Mouse (Mus musculus) left cerebral cortex, postnatal 4 days (tissue): ENCODE measurements around the gene Ilk. TPM values are rescaled to one million over a fixed set of nuclear protein-coding genes. Genes with fewer than 3 reads are reported as not detected.
"Not testable (repeated sequence)": the region's sequence is repeated elsewhere in the genome, so short reads cannot be mapped to it uniquely, and the experiment has no call there.

ENCODE experiments used
- DNase-seq: peaks from one replicate; pipeline ENCODE4 v3.0.0-alpha.2; 2022
- intact Hi-C: fragments of 180-260 bp; cut with DNase I; formaldehyde crosslinking; loops from one replicate; pipeline ENCODE4 v1.15.1; 2025
- total RNA-seq, 2 experiments: library from RNA; stranded (reverse); gene quantifications; 2 replicates each; pipeline ENCODE4 v1.2.3; 2021

The Ilk gene
- total RNA-seq: 100 to 1,000 TPM; 113 to 114 TPM

DNA sequence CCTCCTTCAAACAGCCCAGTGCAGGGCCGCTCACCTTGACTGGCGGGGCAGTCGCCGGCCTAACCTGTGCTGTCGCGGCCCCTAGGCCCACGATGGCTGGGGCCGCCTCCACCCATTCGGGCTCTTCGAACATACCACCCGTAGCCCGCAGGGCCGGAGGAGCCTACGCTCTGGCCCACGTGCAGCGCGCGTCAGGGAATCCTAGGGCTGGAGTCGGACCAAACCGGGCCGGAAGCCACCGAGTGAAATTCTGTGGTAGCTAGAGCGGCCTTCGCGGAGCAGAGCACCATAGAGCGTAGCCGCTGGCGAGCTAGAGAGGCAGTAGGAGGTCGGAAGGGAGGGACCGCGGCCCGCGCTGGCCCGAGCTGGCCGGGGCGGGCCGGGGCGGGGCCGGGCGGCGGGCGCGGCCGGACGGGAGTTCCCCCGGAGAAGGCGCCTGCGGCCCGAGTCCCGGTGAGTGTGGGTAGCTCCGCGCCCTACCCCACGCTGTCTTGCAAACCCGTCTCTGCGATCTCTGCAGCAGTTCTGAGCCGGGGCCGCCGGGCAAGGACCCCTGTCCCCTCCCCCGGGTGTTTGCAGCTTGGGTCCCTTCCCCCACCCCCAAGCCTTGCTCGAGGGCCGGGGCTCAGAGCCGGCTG is at the start of gene Ilk:
Gene Ilk (plus strand): TSS at position 329 of the 638 bp plus-strand sequence.
- intact Hi-C loops: loop anchor here (10.0 kb wide), 1 partner anchor 182 kb away; the partner anchor contains the start of gene Smpd1
- DNase-seq: peak; percentile 89

- intact Hi-C loops: no loop called here
- no peak for DNase-seq
Observed at GRCm38 (mm10) chr7:105690875-105691274, 45.5 kb upstream of the Ilk start.

GRCm38 (mm10) chr7:105703184-105703583 is 33.2 kb upstream of the Ilk start:
- intact Hi-C loops: no loop called here

DNA sequence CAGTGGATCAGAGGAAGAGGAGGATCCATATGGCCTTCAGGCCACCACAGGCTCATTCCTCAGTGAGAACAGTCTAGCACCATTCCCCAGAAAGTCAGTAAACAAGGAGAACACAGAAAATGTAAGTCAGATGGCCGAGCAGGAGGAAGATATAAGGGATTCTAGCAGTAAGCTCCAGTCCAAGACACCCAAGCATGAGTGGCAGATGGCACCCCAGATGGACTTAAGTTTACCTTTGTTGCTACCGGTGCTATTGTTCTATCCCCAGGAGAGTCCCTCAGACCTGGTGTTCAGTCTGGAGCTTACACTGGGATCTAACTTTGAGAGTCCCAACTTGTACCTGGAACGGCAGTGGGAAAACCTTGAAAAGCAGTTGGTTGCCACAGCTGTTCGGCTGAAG is 32.6 kb upstream of the Ilk start:
- intact Hi-C loops: no loop called here
- DNase-seq: no peak

More at GRCm38 (mm10) chr7:105703184-105703583, 33.2 kb upstream of the Ilk start:
- no peak for DNase-seq

GRCm38 (mm10) chr7:105708733-105709132 is 27.7 kb upstream of the Ilk start:
- intact Hi-C loops: no loop called here

DNA sequence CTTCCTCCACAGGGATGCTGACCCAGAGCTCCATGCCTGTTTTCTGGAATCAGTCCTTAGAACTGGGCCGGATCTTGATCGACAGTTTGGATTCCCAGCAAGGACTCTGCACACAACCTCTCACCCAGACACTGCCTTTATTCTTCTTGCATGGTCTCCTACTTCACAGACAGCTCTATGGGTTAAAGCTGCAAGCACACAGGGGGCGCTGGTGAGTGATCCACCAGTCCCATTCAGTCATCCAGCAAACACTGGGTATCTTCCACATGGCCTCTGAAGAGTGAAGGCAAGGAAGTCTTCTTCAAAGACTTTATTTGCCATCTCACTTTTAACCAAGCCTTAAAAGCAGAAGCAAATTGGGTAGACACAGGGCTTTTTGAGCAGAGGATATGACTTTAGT is 21.0 kb upstream of the Ilk start:
- no peak for DNase-seq
- intact Hi-C loops: no loop called here

More at GRCm38 (mm10) chr7:105708733-105709132, 27.7 kb upstream of the Ilk start:
- DNase-seq: no peak

DNA sequence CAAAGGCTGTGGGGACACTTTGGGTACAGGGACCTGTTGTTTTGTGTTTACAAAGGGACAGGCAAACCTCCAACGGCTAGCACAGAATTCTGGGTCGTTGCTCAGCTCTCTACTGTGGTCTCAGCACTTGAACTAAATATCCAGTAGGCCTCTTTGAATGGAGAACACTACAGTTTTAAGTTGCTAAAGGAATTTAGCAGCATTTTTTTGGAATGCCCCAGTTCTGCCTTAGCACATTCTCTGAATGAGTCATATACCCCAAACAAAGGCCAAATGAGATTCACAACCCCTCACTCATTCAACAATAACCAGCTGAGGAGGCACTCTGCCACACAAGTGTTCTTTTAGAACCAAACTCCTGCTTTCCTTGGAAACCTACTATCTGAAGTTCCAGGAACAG is 14.5 kb upstream of the Ilk start:
- DNase-seq: no peak
- intact Hi-C loops: no loop called here

- intact Hi-C loops: loop anchor here (2.0 kb wide), 1 partner anchor 92 kb away; no protein-coding TSS in a partner anchor
- peak; percentile 16 for DNase-seq
Observed at GRCm38 (mm10) chr7:105726144-105726979, 10.0 kb upstream of the Ilk start.

DNA sequence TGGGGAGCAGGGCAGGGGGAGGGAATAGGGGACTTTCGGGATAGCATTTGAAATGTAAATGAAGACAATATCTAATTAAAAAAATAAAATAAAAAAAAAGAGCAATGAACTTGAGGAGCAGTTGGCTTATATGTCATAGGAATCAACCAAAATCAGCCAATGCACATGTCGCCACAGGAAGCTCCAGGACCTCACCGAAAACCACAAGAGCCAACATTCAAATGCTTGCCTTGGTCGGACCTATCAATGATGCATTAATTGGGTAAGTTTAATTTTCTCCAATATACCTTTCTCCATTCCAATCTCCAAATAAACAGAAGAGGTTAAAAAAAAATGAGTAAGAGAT is 9.4 kb upstream of the Ilk start:
- no peak for DNase-seq
- intact Hi-C loops: loop anchor here (2.0 kb wide), 1 partner anchor 92 kb away; no protein-coding TSS in a partner anchor

GRCm38 (mm10) chr7:105728701-105729428 is 7.5 kb upstream of the Ilk start:
- intact Hi-C loops: no loop called here

DNA sequence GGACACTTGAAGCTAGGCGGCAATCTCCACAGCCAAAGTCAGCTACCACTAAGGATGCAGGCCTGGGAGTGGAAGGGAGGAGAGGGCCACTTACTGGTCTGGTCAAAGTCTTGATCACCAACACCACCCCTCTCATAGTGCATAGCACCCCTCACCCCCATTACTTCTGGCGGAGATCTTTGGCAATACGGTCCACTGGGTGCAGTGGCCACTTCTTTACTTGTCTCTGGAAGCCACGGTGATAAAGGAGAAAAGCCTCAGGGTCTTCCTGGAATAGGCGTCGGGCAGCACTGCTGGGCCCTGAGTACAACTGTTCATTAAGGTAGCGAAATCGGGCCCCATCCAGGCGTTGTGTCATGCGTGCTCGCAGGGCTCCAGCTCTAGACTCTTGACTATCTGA is 2.6 kb upstream of the Ilk start:
- intact Hi-C loops: loop anchor here (10.0 kb wide), 1 partner anchor 179 kb away; the partner anchor contains the start of gene Smpd1
- DNase-seq: no peak

More at GRCm38 (mm10) chr7:105728701-105729428, 7.5 kb upstream of the Ilk start:
- DNase-seq: no peak

GRCm38 (mm10) chr7:105734826-105735225 is 1.6 kb upstream of the Ilk start:
- no peak for DNase-seq

GRCm38 (mm10) chr7:105735464-105735863 is 928 bp upstream of the Ilk start:
- not testable (repeated sequence) for DNase-seq
- intact Hi-C loops: loop anchor here (10.0 kb wide), 1 partner anchor 181 kb away; the partner anchor contains the start of gene Smpd1

More at GRCm38 (mm10) chr7:105734826-105735225, 1.6 kb upstream of the Ilk start:
- intact Hi-C loops: loop anchor here (10.0 kb wide), 1 partner anchor 180 kb away; the partner anchor contains the start of gene Smpd1

- intact Hi-C loops: loop anchor here (10.0 kb wide), 1 partner anchor 182 kb away; the partner anchor contains the start of gene Smpd1
- DNase-seq: no peak
Observed at GRCm38 (mm10) chr7:105736911-105737521, 624 bp downstream of the Ilk start, which contains the start of gene Rrp8. Rrp8 (minus strand) TSS chr7:105737385.

DNA sequence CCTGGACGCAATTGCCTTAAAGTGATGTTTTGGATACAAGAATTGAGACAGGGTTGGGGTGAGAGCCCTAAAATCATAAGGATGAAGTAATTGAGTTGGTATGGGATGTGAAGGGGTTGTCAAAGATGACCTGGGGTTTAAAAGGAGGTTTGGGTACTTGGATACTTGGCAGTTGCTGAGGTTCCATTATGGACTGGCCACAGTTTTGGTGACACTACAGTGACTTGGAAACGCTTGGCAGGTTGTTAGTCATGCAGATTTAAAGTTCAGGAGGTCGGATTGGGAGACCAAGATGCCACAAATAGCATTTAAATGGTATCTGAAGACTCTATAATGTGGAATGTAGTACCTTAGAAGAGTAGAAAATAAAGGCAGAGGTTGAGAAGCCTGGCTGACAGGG is 1.3 kb downstream of the Ilk start:
- intact Hi-C loops: loop anchor here (10.0 kb wide), 1 partner anchor 183 kb away; the partner anchor contains the start of gene Smpd1
- no peak for DNase-seq

DNA sequence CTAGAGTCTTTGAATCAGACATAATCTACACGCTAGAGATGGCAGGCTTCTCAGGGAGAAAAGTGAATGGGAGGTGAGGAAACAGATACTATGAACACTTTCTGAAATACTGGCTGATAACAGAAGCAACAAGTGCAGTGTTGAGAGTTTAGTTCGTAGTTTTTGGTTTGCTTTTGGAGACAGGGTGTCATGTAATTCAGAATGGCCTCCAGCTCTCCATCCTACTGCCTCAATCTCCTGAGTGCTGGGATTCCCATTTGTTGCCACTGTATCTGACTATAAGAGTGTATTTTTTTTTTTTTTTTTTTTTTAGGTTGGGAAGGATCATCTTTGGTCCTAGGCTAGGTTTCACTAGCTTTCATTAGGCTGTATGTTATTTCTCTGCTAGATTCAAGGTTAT is 1.9 kb downstream of the Ilk start:
- intact Hi-C loops: loop anchor here (10.0 kb wide), 1 partner anchor 183 kb away; the partner anchor contains the start of gene Smpd1
- no peak for DNase-seq

DNA sequence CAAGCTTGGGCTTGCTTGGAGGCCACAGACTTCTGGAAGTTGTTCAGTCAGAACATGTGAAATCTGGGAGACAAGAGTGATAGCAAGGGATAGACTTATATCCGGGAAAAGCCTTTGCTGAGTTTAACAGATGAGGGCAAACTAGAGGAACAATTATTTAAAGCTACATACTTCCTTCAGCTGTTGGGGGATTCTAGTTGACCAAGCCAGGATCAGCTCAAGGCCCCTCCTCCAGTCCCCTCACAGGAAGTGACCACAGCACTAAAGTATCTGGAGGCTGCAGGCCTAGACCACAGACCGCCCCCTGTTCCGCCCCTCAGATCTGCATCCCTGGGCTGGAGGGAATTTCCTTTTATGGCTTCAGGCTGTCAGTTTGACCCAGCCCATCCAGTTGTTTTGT is 2.6 kb downstream of the Ilk start:
- intact Hi-C loops: loop anchor here (10.0 kb wide), 1 partner anchor 184 kb away; the partner anchor contains the start of gene Smpd1
- DNase-seq: no peak

- DNase-seq: no peak
- intact Hi-C loops: no loop called here
Observed at GRCm38 (mm10) chr7:105740089-105740795, 3.9 kb downstream of the Ilk start.

DNA sequence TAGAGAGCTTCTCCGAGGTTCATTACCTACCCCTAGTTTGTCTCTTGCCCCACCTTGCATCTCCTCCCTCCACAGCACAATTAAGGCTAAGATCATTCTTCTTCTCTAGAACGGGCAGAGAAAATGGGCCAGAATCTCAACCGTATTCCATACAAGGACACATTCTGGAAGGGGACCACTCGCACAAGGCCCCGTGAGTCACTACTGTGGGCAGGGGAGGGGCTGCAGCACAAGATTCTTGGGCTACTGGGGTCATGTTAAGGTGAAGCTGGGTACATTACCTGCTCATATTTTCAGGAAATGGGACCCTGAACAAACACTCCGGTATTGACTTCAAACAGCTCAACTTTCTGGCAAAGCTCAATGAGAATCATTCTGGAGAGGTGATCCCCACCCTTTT is 4.5 kb downstream of the Ilk start:
- intact Hi-C loops: no loop called here
- no peak for DNase-seq
